Mouse (Mus musculus) lung, postnatal 0 days (tissue): Measurements from ENCODE around the gene Bckdk. TPM values are rescaled to one million over a fixed set of nuclear protein-coding genes. Genes with fewer than 3 reads are reported as not detected.

Source experiments
- ATAC-seq: fragments of 200-750 bp; cut with Nextera tagmentation; 2 replicates; pipeline ENCODE4 v1.8.0; 2017; ENCODE audit warnings: moderate library complexity
- DNase-seq: peaks from one replicate; pipeline ENCODE4 v3.0.0-alpha.2; 2016; ENCODE audit warnings: low spot score
- H3K27ac ChIP-seq: fragments of 300-500 bp; sonication (generic); 2 replicates; pipeline ENCODE4 v1.5.1; 2014; ENCODE audit warnings: antibody characterized with exemption, mild to moderate bottlenecking, low read length, mixed read lengths
- H3K27me3 ChIP-seq: fragments of 300-500 bp; sonication (generic); replicated peaks from 2 replicates; pipeline ENCODE4 v1.6.1; 2014; ENCODE audit warnings: low read length, mixed read lengths; ENCODE audit not compliant: insufficient read depth
- H3K36me3 ChIP-seq: fragments of 300-500 bp; sonication (generic); 2 replicates; pipeline ENCODE4 v1.6.1; 2014; ENCODE audit warnings: low read length, mixed read lengths; ENCODE audit not compliant: insufficient read depth
- H3K4me1 ChIP-seq: fragments of 300-500 bp; sonication (generic); 2 replicates; pipeline ENCODE4 v1.6.1; 2014; ENCODE audit warnings: antibody characterized with exemption, low read depth, low read length, mixed read lengths; ENCODE audit not compliant: insufficient read depth
- H3K4me2 ChIP-seq: fragments of 300-500 bp; sonication (generic); replicated peaks from 2 replicates; pipeline ENCODE4 v1.6.1; 2014; ENCODE audit warnings: low read depth, mild to moderate bottlenecking, low read length, moderate library complexity, mixed read lengths
- H3K4me3 ChIP-seq: fragments of 300-500 bp; sonication (generic); 2 replicates; pipeline ENCODE4 v1.5.1; 2014; ENCODE audit warnings: low read depth, low read length
- H3K9ac ChIP-seq: fragments of 300-500 bp; sonication (generic); replicated peaks from 2 replicates; pipeline ENCODE4 v1.6.1; 2014; ENCODE audit warnings: low read depth, mild to moderate bottlenecking
- H3K9me3 ChIP-seq: fragments of 300-500 bp; sonication (generic); 2 replicates; pipeline ENCODE4 v1.6.1; 2016; ENCODE audit warnings: low read length, mixed read lengths
- CTCF ChIP-seq: IDR thresholded peaks from 2 replicates; pipeline ENCODE4 v1.5.1; 2016; ENCODE audit warnings: antibody characterized with exemption, mild to moderate bottlenecking
- EP300 ChIP-seq: IDR thresholded peaks from 2 replicates; pipeline ENCODE4 v1.6.1; 2016; ENCODE audit warnings: antibody characterized with exemption, mild to moderate bottlenecking, control low read depth
- WGBS: fragments of 180-500 bp; shearing (Covaris S2); extraction: QIAGEN DNeasy Blood & Tissue Kit; methylation state at CpG from one replicate; pipeline ENCODE4 v1.1.7; 2014; 5-methylcytosine and 5-hydroxymethylcytosine counted together
- polyA plus RNA-seq: library from polyadenylated mRNA; unstranded; fragments of >200 nt; fragmentation: Nextera tagmentation; extraction: Ambion mirVana; gene quantifications from 2 replicates; pipeline ENCODE4 v1.2.1, GENCODE M21; 2015

Gene Bckdk
- polyA plus RNA-seq, 1 experiment from 2014 or later: 81.2 TPM

- H3K27me3 ChIP-seq: no peaks in the 10 kb centered on the region
- H3K9ac ChIP-seq: no peak overlapping the region
- TF ChIP-seq EP300: peak; percentile 59
- TF ChIP-seq CTCF: no peak
- WGBS: 18% methylated on average over 13 of the region's 13 CpGs
- H3K36me3 ChIP-seq: no peaks in the 10 kb centered on the region
- no peak overlapping the region for H3K4me3 ChIP-seq
- H3K4me2 ChIP-seq: peak overlapping the region; percentile 30
- DNase-seq (peak; percentile 86), ATAC-seq (peak; percentile 34)
- H3K27ac ChIP-seq: peak overlapping the region; percentile 95
- H3K9me3 ChIP-seq: no peaks in the 10 kb centered on the region
- H3K4me1 ChIP-seq: peaks cover 10% of the 10 kb centered on the region; the same call in 1 of the 2 replicates
Observed at GRCm38 (mm10) chr7:127931351-127932135, 27.7 kb downstream of the Bckdk start.

- no peaks in the 10 kb centered on the region for H3K36me3 ChIP-seq
- peak; percentile 88 for TF ChIP-seq EP300
- peak; percentile 27 for TF ChIP-seq CTCF
- WGBS: 26% methylated on average over 13 of the region's 13 CpGs
- no peak overlapping the region for H3K4me3 ChIP-seq
- H3K4me1 ChIP-seq: peaks cover 10% of the 10 kb centered on the region; the same call in 1 of the 2 replicates
- H3K9me3 ChIP-seq: no peaks in the 10 kb centered on the region
- no peaks in the 10 kb centered on the region for H3K27me3 ChIP-seq
- 0 out of 2 replicates have a peak overlapping the region, but pooled peaks have one; percentile 8 for H3K9ac ChIP-seq
- DNase-seq: peak; percentile 89
- peak; percentile 62 for ATAC-seq
- peak overlapping the region; percentile 30 for H3K4me2 ChIP-seq
- peak overlapping the region; percentile 95 for H3K27ac ChIP-seq
Observed at GRCm38 (mm10) chr7:127932273-127933031, 28.6 kb downstream of the Bckdk start.

- TF ChIP-seq CTCF (no peak), EP300 (no peak)
- Histone ChIP-seq H3K36me3 (no peaks in the 10 kb centered on the region), H3K4me2 (no peak overlapping the region), H3K27ac (peak overlapping the region; percentile 95; the same call in 1 of the 2 replicates), H3K27me3 (no peaks in the 10 kb centered on the region), H3K4me3 (no peak overlapping the region), H3K9ac (no peak overlapping the region), H3K9me3 (no peaks in the 10 kb centered on the region), H3K4me1 (peaks cover 10% of the 10 kb centered on the region; the same call in 1 of the 2 replicates)
- DNase-seq: no peak
- ATAC-seq: no peak
- 58% methylated on average over 5 of the region's 5 CpGs for WGBS
Observed at GRCm38 (mm10) chr7:127934075-127934474, 30.2 kb downstream of the Bckdk start.

- DNase-seq (peak; percentile 99), ATAC-seq (peak; percentile 88)
- peak overlapping the region; percentile 95; the same call in 1 of the 2 replicates for H3K27ac ChIP-seq
- no peaks in the 10 kb centered on the region for H3K36me3 ChIP-seq
- no peak for TF ChIP-seq EP300
- TF ChIP-seq CTCF: peak; percentile 99
- H3K4me2 ChIP-seq: peak overlapping the region; percentile 99
- peak overlapping the region; percentile 51 for H3K9ac ChIP-seq
- H3K4me1 ChIP-seq: peaks cover 10% of the 10 kb centered on the region; the same call in 1 of the 2 replicates
- peak overlapping the region; percentile 64 for H3K4me3 ChIP-seq
- 6% methylated on average over 31 of the region's 32 CpGs for WGBS
- H3K27me3 ChIP-seq: no peaks in the 10 kb centered on the region
- H3K9me3 ChIP-seq: no peaks in the 10 kb centered on the region
Observed at GRCm38 (mm10) chr7:127935028-127935722, 31.3 kb downstream of the Bckdk start.

- Histone ChIP-seq H3K36me3 (no peaks in the 10 kb centered on the region), H3K9me3 (no peaks in the 10 kb centered on the region), H3K9ac (peak overlapping the region; percentile 51), H3K27ac (peak overlapping the region; percentile 71; the same call in 1 of the 2 replicates), H3K27me3 (no peaks in the 10 kb centered on the region), H3K4me3 (peak overlapping the region; percentile 64), H3K4me1 (peaks cover 10% of the 10 kb centered on the region; the same call in 1 of the 2 replicates), H3K4me2 (peak overlapping the region; percentile 99)
- DNase-seq (peak; percentile 49), ATAC-seq (peak; percentile 23)
- TF ChIP-seq EP300 (no peak), CTCF (no peak)
- WGBS: under 1% methylated on average over 38 of the region's 38 CpGs
Observed at GRCm38 (mm10) chr7:127935748-127936159, 31.9 kb downstream of the Bckdk start.
